ENCODE assay signal across 12 mouse cellular contexts in the genomic region with DNA sequence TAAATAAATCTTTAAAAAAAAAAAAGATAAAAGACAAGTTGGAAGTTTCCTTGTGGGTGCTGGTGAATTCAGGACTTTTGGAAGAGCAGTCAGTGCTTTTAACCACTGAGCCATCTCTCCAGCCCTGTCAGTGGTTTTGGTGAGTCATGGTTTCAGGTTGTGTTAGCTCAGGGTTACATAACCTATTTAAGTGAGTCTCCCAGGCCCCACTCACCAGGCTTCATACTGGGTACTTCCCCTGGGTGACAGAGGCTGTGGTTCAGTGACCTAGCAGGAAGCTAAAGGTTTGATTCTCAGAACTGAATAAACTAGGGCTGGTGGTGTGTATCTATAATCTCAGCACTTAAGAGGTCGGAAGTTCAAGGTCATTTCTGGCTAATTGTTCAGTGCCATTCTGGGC. TPM values are rescaled to one million over a fixed set of nuclear protein-coding genes. Genes with fewer than 3 reads are reported as not detected.
DNase-seq lines count a peak whose midpoint lies in the region; ATAC-seq and TF ChIP-seq lines count a peak whose summit lies in the region.
"Had no signal": no experiment of that assay in that cellular context is flagged by ENCODE, and none has a peak within 500 bp of the region (broad histone marks: within the 10 kb centered on the region; RNA-seq: fewer than 3 reads in every experiment).

No protein-coding gene starts in this region.

- 65% methylated on average over 1 of the region's 1 CpGs for WGBS in thymus, adult 2 months
- WGBS in heart, embryonic 12.5 days: 75% methylated on average over 1 of the region's 1 CpGs

- H3K36me3 ChIP-seq in thymus, adult 2 months (ENCODE audit: control insufficient read depth, insufficient read depth, low read length): no peaks in the 10 kb centered on the region
- H3K36me3 ChIP-seq in heart, embryonic 12.5 days: no peaks in the 10 kb centered on the region
- H3K36me3 ChIP-seq: hindbrain, embryonic 12.5 days had no signal

- no peak overlapping the region for H3K27ac ChIP-seq in thymus, adult 2 months (ENCODE audit: control insufficient read depth, insufficient read depth, low read length)
- H3K27ac ChIP-seq in heart, embryonic 12.5 days (ENCODE audit: poor library complexity, severe bottlenecking): no peak overlapping the region
- H3K27ac ChIP-seq: hindbrain, embryonic 12.5 days had no signal

- CTCF ChIA-PET in Patski (lab: Charles Lee): interaction anchor here (1.7 kb wide), 1 partner anchor 8 kb away, joined by 6 read pairs; no protein-coding TSS in a partner anchor

- no peak overlapping the region for H3K4me3 ChIP-seq in thymus, adult 2 months (ENCODE audit: control insufficient read depth, insufficient read depth, low read length)
- H3K4me3 ChIP-seq in heart, embryonic 12.5 days: no peak overlapping the region
- H3K4me3 ChIP-seq: hindbrain, embryonic 12.5 days; megakaryocyte, embryonic 14.5 days had no signal

- no peak for TF ChIP-seq POLR2A in thymus, adult 2 months (IDR thresholded peaks at IDR 0.05; ENCODE audit: control insufficient read depth, extremely low read depth, insufficient read depth, low read length, poor library complexity)

- no peak overlapping the region for H3K9ac ChIP-seq in heart, embryonic 12.5 days
- H3K9ac ChIP-seq: hindbrain, embryonic 12.5 days had no signal

- no peak for TF ChIP-seq CTCF in Patski (IDR thresholded peaks at IDR 0.05)
- no peak for TF ChIP-seq CTCF in thymus, adult 2 months (IDR thresholded peaks at IDR 0.05; ENCODE audit: borderline replicate concordance, control insufficient read depth, extremely low read depth, insufficient read depth, low read length, poor library complexity)

- peak; percentile 71 for DNase-seq in adrenal gland, postnatal 14 days
- no peak for DNase-seq in adrenal gland, adult 18-20 months (ENCODE audit: low spot score in 2 of 2)
- peak; percentile 27 for DNase-seq in Patski (ENCODE audit: low read depth, low spot score)
- DNase-seq in lung, postnatal 36 days: peak; percentile 91
- peak; percentile 65 for DNase-seq in thymus, adult 2 months
- no peak for DNase-seq in frontal cortex, adult 2 months (ENCODE audit: extremely low spot score in 1 of 2, low spot score in 1 of 2)
- no peak for DNase-seq in cerebellum, adult 8-10 months
- DNase-seq: heart, adult 11 months; kidney, postnatal 10 days had no signal

- no peak for ATAC-seq in Patski
- no peak for ATAC-seq in heart, embryonic 12.5 days (ENCODE audit: insufficient number of reproducible peaks, low FRiP score)

- H3K4me1 ChIP-seq in thymus, adult 2 months (replicated peaks; ENCODE audit: control insufficient read depth, insufficient read depth, low read length): peaks cover 3% of the 10 kb centered on the region
- 0 out of 2 replicates have a peak, but pooled peaks cover 4% of the 10 kb centered on the region for H3K4me1 ChIP-seq in heart, embryonic 12.5 days (replicated peaks)

- in situ Hi-C loops in Patski (cut with MboI; ENCODE audit: low pct_unique_long_range_greater_than_20kb): no loop called here

- no peaks in the 10 kb centered on the region for H3K27me3 ChIP-seq in Patski
- H3K27me3 ChIP-seq in thymus, adult 2 months (ENCODE audit: control insufficient read depth, insufficient read depth, low read length): no peaks in the 10 kb centered on the region
- H3K27me3 ChIP-seq in heart, embryonic 12.5 days (replicated peaks): no peaks in the 10 kb centered on the region
- H3K27me3 ChIP-seq: hindbrain, embryonic 12.5 days; megakaryocyte, embryonic 14.5 days had no signal

- POLR2A ChIA-PET in Patski (lab: Charles Lee): no interaction called here

- H3K4me2 ChIP-seq in heart, embryonic 12.5 days: no peak overlapping the region
- H3K4me2 ChIP-seq: hindbrain, embryonic 12.5 days had no signal

- H3K9me3 ChIP-seq in heart, embryonic 12.5 days (replicated peaks): no peaks in the 10 kb centered on the region
- H3K9me3 ChIP-seq: hindbrain, embryonic 12.5 days; megakaryocyte, embryonic 14.5 days had no signal

RNA-seq across cellular contexts. Expression of gene Smarca4, which starts 6.1 kb away (rescaled TPM):
- total RNA-seq in adrenal gland, postnatal 14 days (2021): 70.8 and 71.0 TPM in 2 replicates
- 10 to 100 TPM; 63.3 to 81.0 TPM for total RNA-seq in adrenal gland, adult 18-20 months (2021)
- polyA plus RNA-seq in Patski (2021): 89.3 TPM
- 156 and 191 TPM in 2 replicates for polyA plus RNA-seq in thymus, adult 2 months (2012; rRNA removed)
- polyA plus RNA-seq in frontal cortex, adult 2 months (2012; rRNA removed): 77.8 and 83.8 TPM in 2 replicates
- polyA plus RNA-seq in heart, embryonic 12.5 days (2016; fragmentation: Nextera tagmentation; extraction: Ambion mirVana): 76.0 and 78.5 TPM in 2 replicates

RNA-seq across cellular contexts. Expression of gene Yipf2, which starts 17.2 kb away (rescaled TPM):
- 22.6 and 23.2 TPM in 2 replicates for total RNA-seq in adrenal gland, postnatal 14 days (2021)
- 10 to 100 TPM; 20.1 to 24.1 TPM for total RNA-seq in adrenal gland, adult 18-20 months (2021)
- polyA plus RNA-seq in Patski (2021): 39.0 TPM
- 47.1 and 50.6 TPM in 2 replicates for polyA plus RNA-seq in thymus, adult 2 months (2012; rRNA removed)
- polyA plus RNA-seq in frontal cortex, adult 2 months (2012; rRNA removed): 27.6 and 27.8 TPM in 2 replicates
- 12.9 and 14.8 TPM in 2 replicates for polyA plus RNA-seq in heart, embryonic 12.5 days (2016; fragmentation: Nextera tagmentation; extraction: Ambion mirVana)

RNA-seq across cellular contexts. Expression of gene Timm29, which starts 17.3 kb away (rescaled TPM):
- 48.2 and 49.5 TPM in 2 replicates for total RNA-seq in adrenal gland, postnatal 14 days (2021)
- 10 to 100 TPM; 51.4 to 64.4 TPM for total RNA-seq in adrenal gland, adult 18-20 months (2021)
- 38.9 TPM for polyA plus RNA-seq in Patski (2021)
- polyA plus RNA-seq in thymus, adult 2 months (2012; rRNA removed): 43.5 and 45.8 TPM in 2 replicates
- 53.2 TPM in 2 replicates for polyA plus RNA-seq in frontal cortex, adult 2 months (2012; rRNA removed)
- 33.6 and 34.5 TPM in 2 replicates for polyA plus RNA-seq in heart, embryonic 12.5 days (2016; fragmentation: Nextera tagmentation; extraction: Ambion mirVana)

Comparison
In these comparisons a context has a peak if more than half of its experiments do, and no peak if none do; other contexts are left out.
1. DNase-seq: peak in adrenal gland, postnatal 14 days (single experiment), Patski (single experiment), lung, postnatal 36 days (single experiment) and thymus, adult 2 months (single experiment); none in adrenal gland, adult 18-20 months (0 of 2), frontal cortex, adult 2 months (0 of 2) and cerebellum, adult 8-10 months (single experiment).